Mouse (Mus musculus) embryonic facial prominence, embryonic 10.5 days (tissue): Measurements from ENCODE around the gene 9930111J21Rik2. TPM values are rescaled to one million over a fixed set of nuclear protein-coding genes. Genes with fewer than 3 reads are reported as not detected.
"Not testable (repeated sequence)": the region's sequence is repeated elsewhere in the genome, so short reads cannot be mapped to it uniquely, and the experiment has no call there.

ENCODE experiments used
- DNase-seq: peaks from one replicate; pipeline ENCODE4 v3.0.0-alpha.2; 2017; ENCODE audit warnings: low spot score
- H3K27ac ChIP-seq: fragments of 300-500 bp; sonication (generic); replicated peaks from 2 replicates; pipeline ENCODE4 v1.5.1; 2016; ENCODE audit warnings: mild to moderate bottlenecking
- H3K27me3 ChIP-seq: fragments of 300-500 bp; sonication (generic); replicated peaks from 2 replicates; pipeline ENCODE4 v1.6.1; 2016; ENCODE audit warnings: low read depth, mild to moderate bottlenecking; ENCODE audit not compliant: poor library complexity, severe bottlenecking
- H3K36me3 ChIP-seq: fragments of 300-500 bp; sonication (generic); replicated peaks from 2 replicates; pipeline ENCODE4 v1.6.1; 2016; ENCODE audit warnings: mild to moderate bottlenecking, moderate library complexity
- H3K4me1 ChIP-seq: fragments of 300-500 bp; sonication (generic); 2 replicates; pipeline ENCODE4 v1.6.1; 2016
- H3K4me3 ChIP-seq: fragments of 300-500 bp; sonication (generic); 2 replicates; pipeline ENCODE4 v1.5.1; 2016; ENCODE audit warnings: mild to moderate bottlenecking, moderate library complexity
- H3K9me3 ChIP-seq: fragments of 300-500 bp; sonication (generic); 2 replicates; pipeline ENCODE4 v1.6.1; 2016; ENCODE audit warnings: mild to moderate bottlenecking
- WGBS: fragments of 180-500 bp; shearing (Covaris S2); methylation state at CpG from one replicate; pipeline ENCODE4 v1.1.7; 2016; 5-methylcytosine and 5-hydroxymethylcytosine counted together
- polyA plus RNA-seq: library from polyadenylated mRNA; unstranded; fragments of >200 nt; fragmentation: Nextera tagmentation; extraction: Ambion mirVana; gene quantifications from 2 replicates; pipeline ENCODE4 v1.2.1, GENCODE M21; 2016

The 9930111J21Rik2 gene
- polyA plus RNA-seq, 1 experiment from 2014 or later: 0.20 TPM

DNA sequence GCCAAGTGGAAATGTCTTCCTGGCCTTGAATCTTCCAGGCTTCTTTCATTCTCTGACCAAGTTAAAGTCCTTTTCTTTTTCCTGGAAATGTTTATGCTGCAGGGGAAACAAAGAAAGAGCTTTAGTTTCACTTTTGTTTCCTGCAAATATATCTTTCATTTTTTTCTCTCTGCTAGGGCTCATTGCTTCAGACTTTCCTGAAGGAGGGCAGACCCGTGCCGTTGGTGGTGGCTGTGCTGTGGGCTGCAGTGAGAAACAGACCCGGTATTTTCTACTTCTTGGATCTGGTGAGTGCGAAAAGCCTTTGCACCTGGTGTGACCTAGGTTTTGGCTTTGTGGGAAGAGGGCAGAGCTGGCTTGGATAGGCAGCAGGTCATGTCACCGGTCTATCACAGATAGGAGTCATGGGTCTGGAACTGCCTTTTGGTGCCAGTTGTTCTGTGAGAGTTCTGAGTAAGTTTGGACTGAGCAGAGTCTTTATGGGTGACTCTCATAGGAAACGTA, 35.9 kb upstream of the 9930111J21Rik2 start:
- no peaks in the 10 kb centered on the region for H3K36me3 ChIP-seq
- no peak overlapping the region for H3K4me3 ChIP-seq
- DNase-seq: no peak
- no peaks in the 10 kb centered on the region for H3K27me3 ChIP-seq
- no peaks in the 10 kb centered on the region for H3K9me3 ChIP-seq
- WGBS: 88% methylated on average over 6 of the region's 6 CpGs
- peaks cover 8% of the 10 kb centered on the region for H3K4me1 ChIP-seq
- H3K27ac ChIP-seq: no peak overlapping the region

DNA sequence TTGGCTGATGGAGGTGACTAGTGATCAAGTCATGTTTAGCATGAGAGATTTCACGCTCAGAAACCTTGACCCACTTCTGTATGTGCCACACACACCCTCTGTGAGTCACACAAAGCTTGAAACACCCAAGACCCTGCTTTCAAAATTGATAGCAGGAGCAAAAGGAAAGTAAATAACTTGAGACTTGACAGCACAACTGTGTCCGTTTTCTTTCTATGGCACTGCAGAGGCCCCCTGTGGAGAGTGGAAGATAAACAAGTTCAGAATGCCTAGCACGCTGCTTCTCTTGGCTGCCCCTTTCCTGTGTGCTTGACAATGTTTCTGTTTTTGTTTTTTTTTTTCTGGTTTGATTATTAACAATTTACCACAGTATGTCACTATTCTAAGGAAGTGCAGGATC, 33.8 kb upstream of the 9930111J21Rik2 start:
- no peak overlapping the region for H3K27ac ChIP-seq
- H3K27me3 ChIP-seq: no peaks in the 10 kb centered on the region
- peaks cover 8% of the 10 kb centered on the region for H3K4me1 ChIP-seq
- 57% methylated on average over 3 of the region's 3 CpGs for WGBS
- no peaks in the 10 kb centered on the region for H3K36me3 ChIP-seq
- DNase-seq: no peak
- no peaks in the 10 kb centered on the region for H3K9me3 ChIP-seq
- H3K4me3 ChIP-seq: no peak overlapping the region

DNA sequence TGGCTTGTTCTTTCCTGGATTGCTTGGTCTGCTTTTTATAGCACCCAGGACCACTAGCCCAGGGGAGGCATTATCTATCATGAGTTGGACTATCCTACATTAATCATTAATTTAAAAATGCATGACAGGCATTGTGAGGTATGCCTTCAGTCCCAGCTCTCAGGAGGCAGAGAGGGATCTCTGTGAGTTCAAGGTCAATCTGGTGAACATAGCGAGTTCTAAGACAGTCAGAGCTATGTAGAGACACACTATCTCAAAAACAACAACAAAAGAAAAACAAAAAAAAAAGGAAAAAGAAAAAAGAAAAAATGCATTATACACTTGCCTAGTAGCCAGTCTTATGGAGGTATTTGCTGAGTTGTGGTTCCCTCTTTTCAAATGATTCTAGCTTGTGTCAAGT, 33.3 kb upstream of the 9930111J21Rik2 start:
- WGBS: 81% methylated on average over 1 of the region's 1 CpGs

DNA sequence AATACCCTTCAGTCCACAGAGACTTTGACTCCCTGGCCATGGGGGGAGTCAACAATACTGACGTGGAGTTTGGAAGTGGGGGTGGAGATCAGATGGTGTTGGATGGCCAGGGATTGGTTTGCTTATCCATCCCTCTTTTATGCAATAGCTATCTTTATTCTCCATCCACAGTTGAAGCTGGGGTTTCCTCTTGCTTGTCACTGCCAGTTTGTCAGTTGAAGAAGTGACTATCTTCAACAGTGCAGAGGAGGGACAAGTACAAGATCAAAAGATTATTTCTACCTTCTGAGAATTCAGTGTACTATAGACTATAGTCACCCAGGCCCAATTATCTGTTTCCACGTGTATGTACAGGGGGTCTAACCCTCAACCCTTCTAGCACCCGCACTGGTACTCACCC, 32.8 kb upstream of the 9930111J21Rik2 start:
- H3K4me1 ChIP-seq: peaks cover 8% of the 10 kb centered on the region
- no peaks in the 10 kb centered on the region for H3K27me3 ChIP-seq
- H3K4me3 ChIP-seq: no peak overlapping the region
- no peak overlapping the region for H3K27ac ChIP-seq
- DNase-seq: no peak
- no peaks in the 10 kb centered on the region for H3K9me3 ChIP-seq
- WGBS: 79% methylated on average over 3 of the region's 3 CpGs
- no peaks in the 10 kb centered on the region for H3K36me3 ChIP-seq

More for the DNA sequence above, 33.3 kb upstream of the 9930111J21Rik2 start:
- Histone ChIP-seq H3K27ac (no peak overlapping the region), H3K36me3 (no peaks in the 10 kb centered on the region), H3K27me3 (no peaks in the 10 kb centered on the region), H3K9me3 (no peaks in the 10 kb centered on the region), H3K4me3 (no peak overlapping the region), H3K4me1 (peaks cover 8% of the 10 kb centered on the region)
- DNase-seq: no peak

DNA sequence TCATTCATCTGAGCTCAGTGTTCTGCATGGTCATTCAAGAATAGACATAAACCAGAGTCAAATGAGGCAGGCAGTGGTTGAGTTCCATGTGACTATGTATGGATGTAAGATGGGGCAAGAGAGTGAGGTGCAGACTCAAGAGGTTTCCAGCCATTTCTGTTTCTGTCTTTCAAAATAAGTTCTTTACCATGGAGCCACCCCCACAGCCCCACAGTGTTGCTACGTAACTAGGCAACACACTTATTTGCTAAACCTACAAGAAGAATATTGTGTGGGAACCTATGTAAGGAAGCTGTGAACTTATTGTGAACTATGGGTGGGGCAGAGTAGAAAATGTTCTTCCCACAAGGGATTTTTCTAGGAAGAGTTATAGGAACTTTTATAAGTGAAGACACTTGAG, 32.1 kb upstream of the 9930111J21Rik2 start:
- H3K4me1 ChIP-seq: peaks cover 4% of the 10 kb centered on the region
- H3K27ac ChIP-seq: no peak overlapping the region
- H3K36me3 ChIP-seq: no peaks in the 10 kb centered on the region
- H3K9me3 ChIP-seq: no peaks in the 10 kb centered on the region
- WGBS: 91% methylated on average over 1 of the region's 1 CpGs
- no peak for DNase-seq
- H3K27me3 ChIP-seq: no peaks in the 10 kb centered on the region
- no peak overlapping the region for H3K4me3 ChIP-seq

DNA sequence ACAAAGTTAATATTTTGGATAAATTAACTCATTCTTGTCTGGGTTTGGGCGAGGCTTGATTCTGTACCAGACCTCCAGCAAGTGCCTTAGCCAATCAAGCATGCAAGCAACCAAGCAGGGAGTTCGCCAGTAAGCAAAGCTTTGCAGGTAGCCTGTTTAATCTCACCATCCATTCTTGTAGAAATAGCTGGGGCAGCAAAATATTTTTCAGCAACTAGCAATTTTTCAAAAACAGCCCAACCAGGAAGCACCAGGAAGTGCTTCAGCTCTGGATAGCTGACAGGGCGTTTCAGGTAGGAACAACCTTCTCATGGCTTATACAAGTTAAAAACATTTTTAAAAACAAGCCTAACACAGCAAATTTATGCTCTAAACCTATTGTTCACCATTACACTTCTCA, 30.8 kb upstream of the 9930111J21Rik2 start:
- H3K9me3 ChIP-seq: no peaks in the 10 kb centered on the region
- H3K4me3 ChIP-seq: no peak overlapping the region
- H3K4me1 ChIP-seq: no peaks in the 10 kb centered on the region
- H3K36me3 ChIP-seq: no peaks in the 10 kb centered on the region
- no peaks in the 10 kb centered on the region for H3K27me3 ChIP-seq
- no peak overlapping the region for H3K27ac ChIP-seq
- 80% methylated on average over 3 of the region's 3 CpGs for WGBS
- no peak for DNase-seq

DNA sequence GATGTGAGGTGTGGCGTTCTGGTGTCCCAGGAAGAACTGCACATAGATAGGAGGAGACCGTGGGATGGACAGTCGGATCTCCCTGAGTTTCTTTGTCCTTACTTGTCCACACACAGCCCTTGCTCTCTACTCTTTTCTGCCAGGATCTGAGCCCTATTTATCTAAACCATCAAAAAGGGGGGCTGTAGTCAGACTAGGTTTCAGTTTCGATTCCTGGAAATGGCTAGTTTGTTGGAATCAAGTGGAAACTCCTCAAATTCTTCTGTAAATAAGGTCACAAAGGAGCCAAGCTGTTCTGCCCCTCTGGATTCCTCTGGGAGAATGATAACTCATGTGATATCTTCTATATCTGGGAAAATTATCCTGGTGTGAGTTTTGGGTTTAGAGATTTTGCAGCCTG, 30.3 kb upstream of the 9930111J21Rik2 start:
- H3K27ac ChIP-seq: no peak overlapping the region
- 86% methylated on average over 4 of the region's 4 CpGs for WGBS

DNA sequence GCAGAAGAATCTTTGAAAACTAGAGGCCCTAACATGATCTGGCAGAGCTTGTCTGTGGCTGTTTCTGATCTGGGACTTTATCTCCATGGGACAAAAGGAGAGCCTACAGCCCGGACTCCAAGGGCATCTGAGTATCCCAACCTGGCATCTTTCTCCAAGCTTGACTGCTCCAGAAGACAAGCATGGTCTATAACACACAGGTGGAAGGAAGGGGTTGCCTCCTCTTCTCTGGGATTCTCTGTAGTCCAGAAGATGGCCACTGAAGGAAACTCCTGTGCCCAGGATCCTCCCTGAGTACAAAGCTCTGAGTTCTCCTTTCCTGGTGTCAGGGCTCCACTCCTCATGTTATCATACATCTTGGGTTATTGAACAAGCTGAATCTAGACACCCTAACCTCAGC, 29.6 kb upstream of the 9930111J21Rik2 start:
- no peak overlapping the region for H3K4me3 ChIP-seq
- H3K4me1 ChIP-seq: no peaks in the 10 kb centered on the region
- H3K9me3 ChIP-seq: no peaks in the 10 kb centered on the region
- H3K27ac ChIP-seq: no peak overlapping the region
- H3K27me3 ChIP-seq: no peaks in the 10 kb centered on the region
- DNase-seq: no peak
- H3K36me3 ChIP-seq: no peaks in the 10 kb centered on the region
- WGBS: 73% methylated on average over 1 of the region's 1 CpGs

More for the DNA sequence above, 30.3 kb upstream of the 9930111J21Rik2 start:
- no peak for DNase-seq
- Histone ChIP-seq H3K36me3 (no peaks in the 10 kb centered on the region), H3K9me3 (no peaks in the 10 kb centered on the region), H3K27me3 (no peaks in the 10 kb centered on the region), H3K4me3 (no peak overlapping the region), H3K4me1 (no peaks in the 10 kb centered on the region)

DNA sequence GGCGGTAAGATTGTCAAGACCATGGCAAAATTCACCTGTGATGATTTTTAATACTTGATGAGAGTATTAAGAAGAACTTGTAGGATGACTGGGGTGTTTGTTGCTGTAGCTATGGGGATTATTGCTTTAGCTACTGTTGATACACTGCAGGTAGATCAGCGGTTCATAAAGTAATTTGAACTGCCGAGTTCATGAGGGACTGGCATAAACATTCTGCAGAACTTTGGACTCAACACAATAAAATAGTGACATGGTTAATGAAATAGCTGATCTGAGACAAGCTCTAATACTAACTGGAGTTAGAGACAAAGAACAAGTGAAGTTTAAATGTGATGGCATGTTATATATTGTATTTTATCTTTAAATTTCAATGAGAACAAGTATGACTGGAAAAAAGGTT, 27.7 kb upstream of the 9930111J21Rik2 start:
- Histone ChIP-seq H3K4me1 (no peaks in the 10 kb centered on the region), H3K9me3 (no peaks in the 10 kb centered on the region), H3K4me3 (no peak overlapping the region), H3K36me3 (no peaks in the 10 kb centered on the region), H3K27me3 (no peaks in the 10 kb centered on the region), H3K27ac (no peak overlapping the region)
- WGBS: 93% methylated on average over 3 of the region's 3 CpGs
- no peak for DNase-seq

DNA sequence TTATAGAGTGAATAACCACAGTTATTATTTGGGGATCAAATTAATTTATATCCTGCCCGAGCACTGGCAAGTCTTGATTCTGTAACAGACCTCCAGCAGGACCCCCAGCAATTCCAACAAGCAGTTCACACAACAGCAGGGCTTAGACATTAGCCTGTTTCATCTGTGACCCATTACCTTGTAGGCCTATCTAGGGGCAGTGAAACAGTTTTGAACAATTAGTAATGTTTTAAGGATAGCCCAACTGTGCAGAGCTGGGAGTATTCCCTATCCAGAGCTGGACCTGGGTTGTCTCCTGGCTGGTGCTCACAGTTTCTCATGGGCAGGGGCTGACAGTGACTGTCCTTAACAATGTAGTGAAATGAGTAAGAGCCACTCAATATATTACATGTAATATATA, 26.0 kb upstream of the 9930111J21Rik2 start:
- DNase-seq: no peak
- no peaks in the 10 kb centered on the region for H3K27me3 ChIP-seq
- H3K36me3 ChIP-seq: no peaks in the 10 kb centered on the region
- no peak overlapping the region for H3K27ac ChIP-seq
- H3K9me3 ChIP-seq: no peaks in the 10 kb centered on the region
- H3K4me3 ChIP-seq: no peak overlapping the region
- 80% methylated on average over 1 of the region's 1 CpGs for WGBS
- no peaks in the 10 kb centered on the region for H3K4me1 ChIP-seq

DNA sequence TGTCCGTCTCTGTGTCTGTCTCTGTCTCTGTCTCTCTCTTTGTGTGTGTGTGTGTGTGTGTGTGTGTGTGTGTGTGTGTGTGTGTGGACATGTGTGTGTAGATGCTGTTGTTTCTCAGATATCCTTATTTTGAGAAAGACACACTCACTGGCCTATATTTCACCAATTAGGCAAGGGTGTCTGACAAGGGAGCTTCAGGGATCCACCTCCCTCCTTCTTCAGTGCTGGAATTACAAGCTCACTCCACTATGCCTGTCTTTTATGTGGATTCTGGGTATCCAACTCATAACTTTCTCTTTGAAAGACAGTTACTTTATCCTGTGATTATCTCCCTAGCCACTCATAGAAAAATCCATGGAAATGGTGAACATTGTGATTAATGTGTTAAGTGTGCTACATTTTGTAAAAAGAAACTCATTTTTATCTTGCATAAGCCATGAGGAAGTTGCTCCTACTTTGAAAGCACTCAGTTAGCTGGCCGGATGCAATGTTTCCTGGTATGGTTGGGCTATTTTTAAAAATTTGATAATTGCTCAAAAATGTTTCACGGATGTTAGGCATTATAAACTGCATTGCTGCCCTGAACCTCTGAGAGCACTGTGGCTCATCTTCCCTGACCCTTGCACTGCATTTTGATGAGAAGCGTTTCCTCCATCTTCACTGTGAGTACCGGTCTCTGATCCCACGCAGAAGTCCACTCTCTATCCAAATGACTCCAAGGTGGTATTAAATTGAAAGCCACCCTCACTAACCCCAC, 25.1 kb upstream of the 9930111J21Rik2 start, which contains the start of gene Ifi47:
Ifi47 (plus strand) TSS at position 587 of the 757 bp plus-strand sequence.
- 71% methylated on average over 6 of the region's 6 CpGs for WGBS
- not testable (repeated sequence) for DNase-seq, H3K36me3 ChIP-seq, H3K27ac ChIP-seq, H3K4me3 ChIP-seq, H3K27me3 ChIP-seq, H3K4me1 ChIP-seq, H3K9me3 ChIP-seq

DNA sequence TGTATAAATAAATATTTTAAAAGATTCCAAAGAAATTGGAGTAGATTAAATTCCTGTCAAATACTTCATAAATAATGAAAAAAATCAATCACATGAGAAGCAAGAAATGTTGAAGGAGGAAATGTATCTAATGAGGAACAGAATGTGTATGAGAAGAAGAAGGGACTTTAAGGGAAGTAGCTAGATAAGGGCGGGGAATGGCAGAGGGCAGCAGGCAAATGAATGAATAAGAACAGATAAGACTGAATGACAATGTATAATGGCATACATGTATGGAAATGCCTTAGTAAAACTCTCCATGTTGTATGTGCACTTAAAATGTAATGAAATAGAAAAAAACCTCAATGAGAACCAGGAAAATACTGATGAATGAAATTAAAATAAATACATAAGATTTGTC, 17.3 kb upstream of the 9930111J21Rik2 start:
- Histone ChIP-seq H3K9me3 (no peaks in the 10 kb centered on the region), H3K4me3 (no peak overlapping the region), H3K27ac (no peak overlapping the region), H3K36me3 (no peaks in the 10 kb centered on the region), H3K27me3 (no peaks in the 10 kb centered on the region), H3K4me1 (no peaks in the 10 kb centered on the region)
- 85% methylated on average over 1 of the region's 1 CpGs for WGBS
- DNase-seq: no peak

DNA sequence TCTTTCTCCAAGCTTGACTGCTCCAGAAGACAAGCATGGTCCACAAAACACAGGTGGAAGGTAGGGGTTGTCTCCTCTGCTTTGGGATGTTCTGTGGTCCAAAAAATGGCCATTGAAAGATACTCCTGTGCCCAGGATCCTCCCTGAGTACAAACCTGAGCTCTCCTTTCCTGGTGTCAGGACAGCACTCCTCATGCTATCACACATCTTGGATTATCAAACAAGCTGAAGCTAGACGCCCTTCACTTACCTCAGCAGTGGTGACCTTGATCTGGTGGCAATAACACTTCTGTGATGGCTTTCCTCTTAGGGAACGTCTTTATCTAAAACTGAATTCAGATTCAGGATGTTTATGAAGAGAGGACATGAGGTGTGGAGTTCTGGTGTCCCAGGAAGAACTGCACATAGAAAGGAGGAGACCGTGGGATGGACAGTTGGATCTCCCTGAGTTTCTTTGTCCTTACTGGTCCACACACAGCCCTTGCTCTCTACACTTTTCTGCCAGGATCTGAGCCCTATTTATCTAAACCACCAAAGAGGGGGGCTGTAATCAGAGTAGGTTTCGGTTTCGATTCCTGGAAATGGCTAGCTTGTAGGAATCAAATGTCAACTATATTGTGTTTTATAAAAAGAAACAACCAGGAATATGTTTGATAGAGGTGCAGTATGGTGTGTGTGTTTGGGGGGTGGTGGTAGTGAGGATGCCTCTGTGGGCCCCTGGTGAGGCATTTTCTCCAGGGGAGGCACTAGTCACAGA, 12.8 kb upstream of the 9930111J21Rik2 start, which contains the start of gene Tgtp2:
Tgtp2 (minus strand) TSS at position 494 of the 757 bp plus-strand sequence.
- not testable (repeated sequence) for H3K27ac ChIP-seq, H3K9me3 ChIP-seq, H3K4me1 ChIP-seq, H3K4me3 ChIP-seq, H3K27me3 ChIP-seq, DNase-seq, H3K36me3 ChIP-seq
- WGBS: 81% methylated on average over 5 of the region's 5 CpGs
